Mouse (Mus musculus) limb, embryonic 14.5 days (tissue): ENCODE results near the gene Stk33. TPM values are rescaled to one million over a fixed set of nuclear protein-coding genes. Genes with fewer than 3 reads are reported as not detected.

Source experiments
- ATAC-seq: fragments of 200-750 bp; cut with Nextera tagmentation; 2 replicates; pipeline ENCODE4 v1.8.0; 2017; ENCODE audit warnings: low read depth, moderate number of reproducible peaks, moderate TSS enrichment; ENCODE audit not compliant: low FRiP score
- DNase-seq: peaks from one replicate; pipeline ENCODE4 v3.0.0-alpha.2; 2015; ENCODE audit warnings: low spot score
- H3K27ac ChIP-seq: fragments of 300-500 bp; sonication (generic); replicated peaks from 2 replicates; pipeline ENCODE4 v1.5.1; 2014; ENCODE audit warnings: low read depth, mild to moderate bottlenecking, low read length, moderate library complexity, mixed read lengths
- H3K27me3 ChIP-seq: fragments of 300-500 bp; sonication (generic); 2 replicates; pipeline ENCODE4 v1.6.1; 2014; ENCODE audit warnings: low read length, mixed read lengths; ENCODE audit not compliant: control insufficient read depth, insufficient read depth
- H3K36me3 ChIP-seq: fragments of 300-500 bp; sonication (generic); 2 replicates; pipeline ENCODE4 v1.6.1; 2014; ENCODE audit warnings: mild to moderate bottlenecking, low read length, moderate library complexity, mixed read lengths; ENCODE audit not compliant: control insufficient read depth, insufficient read depth
- H3K4me1 ChIP-seq: fragments of 300-500 bp; sonication (generic); 2 replicates; pipeline ENCODE4 v1.6.1; 2014; ENCODE audit warnings: antibody characterized with exemption, low read length, mixed read lengths; ENCODE audit not compliant: control insufficient read depth, insufficient read depth
- H3K4me2 ChIP-seq: fragments of 300-500 bp; sonication (generic); replicated peaks from 2 replicates; pipeline ENCODE4 v1.6.1; 2014; ENCODE audit warnings: low read depth, mild to moderate bottlenecking, low read length, moderate library complexity; ENCODE audit not compliant: severe bottlenecking
- H3K4me3 ChIP-seq: fragments of 300-500 bp; sonication (generic); replicated peaks from 2 replicates; pipeline ENCODE4 v1.5.1; 2014; ENCODE audit warnings: low read length
- H3K9ac ChIP-seq: fragments of 300-500 bp; sonication (generic); 2 replicates; pipeline ENCODE4 v1.6.1; 2014; ENCODE audit warnings: mild to moderate bottlenecking, low read depth, low read length, moderate library complexity; ENCODE audit not compliant: severe bottlenecking
- H3K9me3 ChIP-seq: fragments of 300-500 bp; sonication (generic); 2 replicates; pipeline ENCODE4 v1.6.1; 2016; ENCODE audit warnings: low read length; ENCODE audit not compliant: control insufficient read depth
- POLR2A ChIP-seq: fragments of 200-500 bp; IDR thresholded peaks from 2 replicates; pipeline ENCODE4 v1.8.0; 2012; ENCODE audit warnings: inconsistent platforms, mild to moderate bottlenecking, moderate library complexity, borderline replicate concordance; ENCODE audit not compliant: insufficient read depth, insufficient read length; ENCODE audit errors: extremely low read depth
- WGBS: fragments of 180-500 bp; shearing (Covaris S2); extraction: QIAGEN DNeasy Blood & Tissue Kit; methylation state at CpG from one replicate; pipeline ENCODE4 v1.1.7; 2014; 5-methylcytosine and 5-hydroxymethylcytosine counted together
- polyA plus RNA-seq, 2 experiments: library from polyadenylated mRNA; depleted of rRNA in 1 of 2; stranded (reverse) in 1 of 2; unstranded in 1 of 2; fragments of >200 nt; fragmentation: Nextera tagmentation in 1 of 2; extraction: Ambion mirVana in 1 of 2; gene quantifications; 2 replicates each; pipeline versions ENCODE4 v1.2.1 to v1.2.3; 2012 to 2014

Gene Stk33
- polyA plus RNA-seq, 2 experiments, result 1.7 TPM

GRCm38 (mm10) chr7:109326813-109327212, 112.1 kb downstream of the Stk33 start:
- WGBS, result 54% methylated on average over 4 of the region's 4 CpGs
- Histone ChIP-seq H3K27ac (no peak overlapping the region), H3K9me3 (no peaks in the 10 kb centered on the region), H3K4me3 (no peak overlapping the region), H3K36me3 (no peaks in the 10 kb centered on the region), H3K9ac (no peak overlapping the region), H3K4me1 (no peaks in the 10 kb centered on the region), H3K27me3 (no peaks in the 10 kb centered on the region), H3K4me2 (no peak overlapping the region)
- no peak for TF ChIP-seq POLR2A
- ATAC-seq (no peak), DNase-seq (no peak)

- H3K9me3 ChIP-seq, result no peaks in the 10 kb centered on the region
- no peak for TF ChIP-seq POLR2A
- ATAC-seq, result no peak
- H3K9ac ChIP-seq, result no peak overlapping the region
- no peak for DNase-seq
- no peaks in the 10 kb centered on the region for H3K36me3 ChIP-seq
- no peaks in the 10 kb centered on the region for H3K4me1 ChIP-seq
- H3K27ac ChIP-seq, result no peak overlapping the region
- 94% methylated on average over 3 of the region's 3 CpGs for WGBS
- no peak overlapping the region for H3K4me3 ChIP-seq
- H3K27me3 ChIP-seq, result no peaks in the 10 kb centered on the region
- H3K4me2 ChIP-seq, result no peak overlapping the region
Observed at GRCm38 (mm10) chr7:109325731-109326130, 113.2 kb downstream of the Stk33 start.

GRCm38 (mm10) chr7:109325169-109325568, 113.7 kb downstream of the Stk33 start:
- Histone ChIP-seq H3K4me3 (no peak overlapping the region), H3K36me3 (no peaks in the 10 kb centered on the region), H3K4me1 (no peaks in the 10 kb centered on the region), H3K27me3 (no peaks in the 10 kb centered on the region), H3K27ac (no peak overlapping the region), H3K9me3 (no peaks in the 10 kb centered on the region), H3K9ac (no peak overlapping the region), H3K4me2 (no peak overlapping the region)
- no peak for TF ChIP-seq POLR2A
- ATAC-seq (no peak), DNase-seq (no peak)
- WGBS, result 71% methylated on average over 9 of the region's 9 CpGs

GRCm38 (mm10) chr7:109309506-109309905, 129.4 kb downstream of the Stk33 start:
- Histone ChIP-seq H3K36me3 (no peaks in the 10 kb centered on the region), H3K4me3 (no peak overlapping the region), H3K9me3 (no peaks in the 10 kb centered on the region), H3K27me3 (no peaks in the 10 kb centered on the region), H3K27ac (no peak overlapping the region), H3K9ac (no peak overlapping the region), H3K4me1 (no peaks in the 10 kb centered on the region), H3K4me2 (no peak overlapping the region)
- WGBS, result 89% methylated on average over 2 of the region's 2 CpGs
- ATAC-seq (no peak), DNase-seq (no peak)
- TF ChIP-seq POLR2A, result no peak

- no peak overlapping the region for H3K4me2 ChIP-seq
- no peak for TF ChIP-seq POLR2A
- no peaks in the 10 kb centered on the region for H3K4me1 ChIP-seq
- no peaks in the 10 kb centered on the region for H3K9me3 ChIP-seq
- no peaks in the 10 kb centered on the region for H3K36me3 ChIP-seq
- ATAC-seq, result no peak
- no peak overlapping the region for H3K4me3 ChIP-seq
- H3K27me3 ChIP-seq, result no peaks in the 10 kb centered on the region
- no peak overlapping the region for H3K27ac ChIP-seq
- WGBS, result 83% methylated on average over 3 of the region's 3 CpGs
- no peak overlapping the region for H3K9ac ChIP-seq
- DNase-seq, result no peak
Observed at GRCm38 (mm10) chr7:109295807-109296206, 143.1 kb downstream of the Stk33 start.

- ATAC-seq, result no peak
- Histone ChIP-seq H3K4me1 (no peaks in the 10 kb centered on the region), H3K27me3 (no peaks in the 10 kb centered on the region), H3K9ac (no peak overlapping the region), H3K4me3 (no peak overlapping the region), H3K27ac (no peak overlapping the region), H3K4me2 (no peak overlapping the region), H3K36me3 (no peaks in the 10 kb centered on the region), H3K9me3 (no peaks in the 10 kb centered on the region)
- WGBS, result 91% methylated on average over 4 of the region's 5 CpGs
- no peak for DNase-seq
- no peak for TF ChIP-seq POLR2A
Observed at GRCm38 (mm10) chr7:109295351-109295750, 143.5 kb downstream of the Stk33 start.
